Mouse (Mus musculus): Measurements from ENCODE around the gene 1700092M07Rik. TPM values are rescaled to one million over a fixed set of nuclear protein-coding genes. Genes with fewer than 3 reads are reported as not detected.

The 1700092M07Rik gene
- 0.81 and 1.3 TPM in 2 replicates for polyA plus RNA-seq (2015; fragmentation: Nextera tagmentation; extraction: Ambion mirVana)

DNA sequence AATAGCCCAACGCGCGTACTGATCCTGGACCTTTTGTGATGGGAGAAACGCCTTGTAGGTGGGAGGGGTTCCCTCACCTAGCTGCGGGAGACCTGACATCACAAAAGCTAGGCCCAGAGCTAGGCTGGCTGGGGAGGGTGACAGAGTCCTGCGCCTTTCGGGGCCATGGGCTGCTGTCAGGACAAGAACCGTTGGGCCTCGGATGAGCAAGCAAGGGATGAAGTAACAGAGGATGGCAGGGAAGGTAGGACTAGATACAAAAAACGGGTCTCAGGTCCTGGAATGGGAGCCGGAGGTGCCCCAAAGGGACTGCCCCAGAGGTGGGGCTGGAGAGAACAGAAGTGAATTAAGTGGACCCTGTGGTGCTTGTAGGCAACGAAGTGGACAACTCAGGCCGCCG lies at the start of gene 1700092M07Rik:
1700092M07Rik (plus strand) TSS at position 116 of the 400 bp plus-strand sequence.
- Histone ChIP-seq H3K4me2 (peak within 1 kb of the TSS; percentile 84), H3K27ac (peak within 1 kb of the TSS; percentile 89), H3K9me3 (replicated peaks) (no peaks in the 10 kb centered on the region), H3K27me3 (no peaks in the 10 kb centered on the region), H3K4me3 (replicated peaks) (peak within 1 kb of the TSS; percentile 72), H3K4me1 (replicated peaks) (peaks cover 50% of the 10 kb centered on the region), H3K36me3 (peaks cover 69% of the 10 kb centered on the region), H3K9ac (peak within 1 kb of the TSS; percentile 84)
- WGBS (ENCODE audit: insufficient replicate concordance) = 74% methylated on average over 14 of the region's 14 CpGs
- ATAC-seq (ENCODE audit: low read depth) (no peak), DNase-seq (no peak)

DNA sequence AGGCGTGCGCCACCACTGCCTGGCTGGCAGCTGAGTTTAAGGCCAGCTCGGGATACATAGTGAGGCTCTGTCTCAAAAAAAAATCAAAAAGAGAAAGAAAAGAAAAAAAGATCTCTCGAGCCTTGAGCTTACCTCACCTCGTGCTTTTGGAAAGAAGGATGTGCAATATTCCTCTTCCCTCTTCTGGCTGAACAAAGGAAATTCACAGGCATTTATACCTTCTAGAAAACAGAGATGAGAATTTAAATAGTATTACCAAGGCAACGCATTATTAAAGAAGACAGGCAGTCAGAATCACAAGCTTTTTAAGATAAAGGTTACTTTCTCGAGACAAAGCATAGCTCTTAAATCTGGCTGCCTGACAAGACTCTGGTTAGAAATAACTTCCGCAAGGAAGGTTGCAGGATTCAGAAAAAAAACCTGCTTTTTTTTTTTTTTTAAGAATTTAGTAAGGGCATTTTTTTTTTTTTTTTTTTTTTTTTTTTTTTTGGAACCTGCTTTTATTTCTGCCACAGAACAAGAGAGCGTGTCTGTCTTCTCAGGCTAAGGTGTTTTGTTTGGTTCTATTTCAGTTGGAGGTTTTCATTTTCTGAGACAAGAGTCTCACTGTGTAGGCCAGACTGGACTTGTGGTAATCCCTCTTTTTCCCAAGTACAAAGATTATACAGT lies 48.5 kb upstream of the 1700092M07Rik start:
- Histone ChIP-seq H3K36me3 (no peaks in the 10 kb centered on the region), H3K4me2 (no peak overlapping the region), H3K27me3 (no peaks in the 10 kb centered on the region), H3K27ac (no peak overlapping the region), H3K9me3 (replicated peaks) (no peaks in the 10 kb centered on the region), H3K9ac (no peak overlapping the region), H3K4me1 (replicated peaks) (peaks cover 15% of the 10 kb centered on the region), H3K4me3 (replicated peaks) (no peak overlapping the region)
- DNase-seq (no peak), ATAC-seq (ENCODE audit: low read depth) (no peak)
- WGBS (ENCODE audit: insufficient replicate concordance) = 63% methylated on average over 9 of the region's 9 CpGs

DNA sequence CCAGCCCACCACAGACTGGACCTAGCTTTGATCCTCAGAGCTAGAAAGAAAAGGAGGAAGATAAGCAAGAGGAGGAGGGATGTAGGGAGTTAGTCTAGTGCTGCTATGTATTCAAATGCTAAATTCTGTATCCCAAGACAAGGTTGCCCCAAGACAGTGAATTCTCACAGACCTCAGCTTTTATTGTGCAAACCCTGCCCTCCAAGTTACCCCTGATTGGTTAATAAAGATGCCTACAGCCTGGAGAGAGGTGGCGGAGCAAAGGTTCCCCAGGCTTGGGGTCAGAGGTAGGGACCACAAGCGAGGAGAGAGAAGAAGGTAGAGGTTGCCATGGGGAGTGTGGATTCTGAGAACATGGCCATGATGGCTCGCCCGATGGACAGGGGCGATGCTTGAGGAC lies 47.8 kb upstream of the 1700092M07Rik start:
- Histone ChIP-seq H3K9ac (no peak overlapping the region), H3K4me2 (no peak overlapping the region), H3K9me3 (replicated peaks) (no peaks in the 10 kb centered on the region), H3K27me3 (no peaks in the 10 kb centered on the region), H3K4me3 (replicated peaks) (no peak overlapping the region), H3K4me1 (replicated peaks) (peaks cover 15% of the 10 kb centered on the region), H3K27ac (no peak overlapping the region), H3K36me3 (no peaks in the 10 kb centered on the region)
- DNase-seq (no peak), ATAC-seq (ENCODE audit: low read depth) (no peak)
- WGBS (ENCODE audit: insufficient replicate concordance) = 74% methylated on average over 5 of the region's 5 CpGs

GRCm38 (mm10) chr19:8695330-8695729 lies 45.2 kb upstream of the 1700092M07Rik start:
- H3K4me2 ChIP-seq = peak overlapping the region; percentile 46
- DNase-seq (peak; percentile 66), ATAC-seq (ENCODE audit: low read depth) (peak; percentile 92)

DNA sequence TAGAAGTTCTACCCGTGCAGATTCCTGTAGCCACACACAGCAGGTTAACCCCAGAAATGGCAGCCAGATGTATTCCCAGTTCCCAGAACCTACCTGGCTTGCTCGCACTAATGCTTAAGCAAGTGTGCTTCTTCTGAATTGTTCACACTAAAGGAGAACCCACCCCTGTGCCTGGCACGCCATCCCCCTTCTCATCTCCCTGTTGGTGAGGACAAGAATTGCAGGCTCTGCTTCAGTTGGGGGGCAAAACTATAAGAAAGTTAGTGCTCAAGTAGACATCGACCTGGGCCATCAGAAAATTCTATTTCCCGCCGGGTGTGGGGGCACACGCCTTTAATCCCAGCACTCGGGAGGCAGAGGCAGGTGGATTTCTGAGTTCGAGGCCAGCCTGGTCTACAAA lies 40.9 kb upstream of the 1700092M07Rik start:
- Histone ChIP-seq H3K4me2 (no peak overlapping the region), H3K4me3 (replicated peaks) (no peak overlapping the region), H3K36me3 (no peaks in the 10 kb centered on the region), H3K27me3 (no peaks in the 10 kb centered on the region), H3K4me1 (replicated peaks) (peaks cover 15% of the 10 kb centered on the region), H3K27ac (no peak overlapping the region), H3K9me3 (replicated peaks) (no peaks in the 10 kb centered on the region), H3K9ac (no peak overlapping the region)
- WGBS (ENCODE audit: insufficient replicate concordance) = 64% methylated on average over 9 of the region's 9 CpGs
- DNase-seq = no peak
- ATAC-seq (ENCODE audit: low read depth) = no peak

More at GRCm38 (mm10) chr19:8695330-8695729, 45.2 kb upstream of the 1700092M07Rik start:
- Histone ChIP-seq H3K36me3 (no peaks in the 10 kb centered on the region), H3K27ac (peak overlapping the region; percentile 39; the same call in 1 of the 2 replicates), H3K4me3 (replicated peaks) (0 out of 2 replicates have a peak overlapping the region, but pooled peaks have one; percentile 10), H3K9me3 (replicated peaks) (no peaks in the 10 kb centered on the region), H3K27me3 (no peaks in the 10 kb centered on the region), H3K4me1 (replicated peaks) (peaks cover 15% of the 10 kb centered on the region), H3K9ac (peak overlapping the region; percentile 39)
- WGBS (ENCODE audit: insufficient replicate concordance) = 27% methylated on average over 6 of the region's 6 CpGs

GRCm38 (mm10) chr19:8702458-8702857 lies 38.1 kb upstream of the 1700092M07Rik start:
- no peak overlapping the region for H3K4me2 ChIP-seq
- no peak overlapping the region for H3K9ac ChIP-seq
- H3K27me3 ChIP-seq = no peaks in the 10 kb centered on the region
- WGBS (ENCODE audit: insufficient replicate concordance) = 27% methylated on average over 3 of the region's 3 CpGs
- DNase-seq (no peak), ATAC-seq (ENCODE audit: low read depth) (no peak)
- peaks cover 12% of the 10 kb centered on the region for H3K4me1 ChIP-seq (replicated peaks)
- H3K27ac ChIP-seq = no peak overlapping the region
- H3K36me3 ChIP-seq = peaks cover 13% of the 10 kb centered on the region
- H3K4me3 ChIP-seq (replicated peaks) = no peak overlapping the region
- H3K9me3 ChIP-seq (replicated peaks) = no peaks in the 10 kb centered on the region

DNA sequence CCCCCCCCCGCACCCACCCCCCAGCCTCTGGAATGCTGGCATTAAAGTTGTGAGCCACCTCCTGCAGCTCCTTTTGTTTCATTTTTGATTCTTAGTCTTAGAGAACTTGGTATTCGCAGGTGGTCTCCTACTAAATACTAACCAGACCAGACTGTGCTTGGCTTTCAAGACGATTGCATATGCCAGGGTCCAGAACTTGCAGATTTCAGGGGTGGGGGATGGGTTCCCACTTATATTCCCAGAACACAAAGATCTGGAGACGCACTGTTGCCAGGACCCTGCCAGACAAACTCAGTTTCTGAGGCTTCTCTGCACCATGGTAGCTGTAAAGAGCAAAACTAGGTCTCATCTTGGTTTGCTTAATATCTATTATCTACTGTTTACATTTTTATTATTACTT lies 36.9 kb upstream of the 1700092M07Rik start:
- Histone ChIP-seq H3K36me3 (peaks cover 25% of the 10 kb centered on the region), H3K27ac (no peak overlapping the region), H3K4me1 (replicated peaks) (peaks cover 23% of the 10 kb centered on the region), H3K9ac (no peak overlapping the region), H3K4me3 (replicated peaks) (no peak overlapping the region), H3K27me3 (no peaks in the 10 kb centered on the region), H3K9me3 (replicated peaks) (no peaks in the 10 kb centered on the region), H3K4me2 (no peak overlapping the region)
- DNase-seq (no peak), ATAC-seq (ENCODE audit: low read depth) (no peak)
- WGBS (ENCODE audit: insufficient replicate concordance) = 81% methylated on average over 3 of the region's 4 CpGs

DNA sequence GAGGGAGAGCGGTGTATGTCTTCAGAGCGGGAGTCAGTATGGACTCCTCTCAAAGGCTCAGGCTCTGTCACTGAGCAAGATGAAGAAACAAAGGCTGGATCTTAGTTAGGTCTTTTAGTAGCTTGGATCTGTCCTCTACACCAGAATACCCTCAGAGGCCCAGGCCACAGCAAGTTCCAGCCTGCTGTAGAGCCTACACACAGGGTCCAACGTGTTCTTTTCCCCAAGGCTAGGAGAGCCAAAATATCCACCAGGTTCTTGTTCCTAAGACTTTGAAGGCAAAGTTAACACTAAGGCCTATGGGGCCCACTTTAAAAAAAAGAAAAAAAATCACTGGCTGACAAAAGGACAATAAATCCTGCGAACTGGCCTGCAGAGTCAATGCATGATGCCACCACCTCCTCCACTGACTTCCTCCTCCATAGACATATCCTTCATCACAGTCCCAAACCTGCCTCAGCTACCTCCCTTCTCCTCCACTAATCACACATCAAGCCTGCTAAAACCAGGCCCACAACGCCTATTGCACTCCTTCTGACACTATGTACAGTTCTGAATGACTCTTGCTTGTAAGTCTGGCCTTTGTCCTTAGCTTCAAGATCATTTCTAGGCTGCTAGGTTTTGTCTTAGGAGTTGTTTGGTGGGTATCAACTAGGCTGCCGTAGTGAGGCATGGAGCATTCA lies 35.4 kb upstream of the 1700092M07Rik start:
- H3K9me3 ChIP-seq (replicated peaks) = no peaks in the 10 kb centered on the region
- DNase-seq (no peak), ATAC-seq (ENCODE audit: low read depth) (no peak)
- H3K36me3 ChIP-seq = peaks cover 41% of the 10 kb centered on the region
- no peaks in the 10 kb centered on the region for H3K27me3 ChIP-seq
- H3K4me2 ChIP-seq = no peak overlapping the region
- H3K4me3 ChIP-seq (replicated peaks) = no peak overlapping the region
- peaks cover 39% of the 10 kb centered on the region for H3K4me1 ChIP-seq (replicated peaks)
- H3K27ac ChIP-seq = peak overlapping the region; percentile 56; the same call in 1 of the 2 replicates
- H3K9ac ChIP-seq = no peak overlapping the region
- 74% methylated on average over 6 of the region's 6 CpGs for WGBS (ENCODE audit: insufficient replicate concordance)

DNA sequence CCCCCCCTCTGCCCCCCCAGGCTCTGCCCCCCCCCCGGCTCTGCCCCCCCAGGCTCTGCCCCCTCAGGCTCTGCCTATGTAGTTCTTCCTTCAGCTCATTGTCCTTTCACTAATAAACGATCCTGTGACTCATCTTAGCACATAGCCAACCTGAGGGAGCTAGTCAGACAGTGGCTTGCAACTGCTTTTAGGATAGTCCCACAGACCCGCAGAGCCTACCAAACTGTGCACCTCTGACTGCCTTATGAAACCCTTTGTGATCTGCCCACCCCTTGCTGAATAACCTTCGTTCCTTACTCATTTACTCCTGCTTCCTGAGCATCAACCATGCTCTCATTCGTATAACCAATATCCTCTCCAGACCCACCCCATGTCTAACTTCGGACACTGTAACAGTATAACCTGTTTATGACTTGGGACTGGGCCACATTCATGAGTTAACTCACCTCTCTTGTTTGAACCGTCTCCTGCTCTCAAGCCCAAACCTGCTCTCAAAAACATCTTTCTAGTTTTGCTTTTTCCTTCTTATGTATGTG lies 34.3 kb upstream of the 1700092M07Rik start:
- no peak for ATAC-seq (ENCODE audit: low read depth)
- H3K4me3 ChIP-seq (replicated peaks) = no peak overlapping the region
- H3K36me3 ChIP-seq = peaks cover 51% of the 10 kb centered on the region
- peaks cover 49% of the 10 kb centered on the region for H3K4me1 ChIP-seq (replicated peaks)
- no peak overlapping the region for H3K4me2 ChIP-seq
- no peaks in the 10 kb centered on the region for H3K9me3 ChIP-seq (replicated peaks)
- DNase-seq = no peak
- 74% methylated on average over 7 of the region's 7 CpGs for WGBS (ENCODE audit: insufficient replicate concordance)
- H3K27me3 ChIP-seq = no peaks in the 10 kb centered on the region
- peak overlapping the region; percentile 65 for H3K27ac ChIP-seq
- no peak overlapping the region for H3K9ac ChIP-seq

DNA sequence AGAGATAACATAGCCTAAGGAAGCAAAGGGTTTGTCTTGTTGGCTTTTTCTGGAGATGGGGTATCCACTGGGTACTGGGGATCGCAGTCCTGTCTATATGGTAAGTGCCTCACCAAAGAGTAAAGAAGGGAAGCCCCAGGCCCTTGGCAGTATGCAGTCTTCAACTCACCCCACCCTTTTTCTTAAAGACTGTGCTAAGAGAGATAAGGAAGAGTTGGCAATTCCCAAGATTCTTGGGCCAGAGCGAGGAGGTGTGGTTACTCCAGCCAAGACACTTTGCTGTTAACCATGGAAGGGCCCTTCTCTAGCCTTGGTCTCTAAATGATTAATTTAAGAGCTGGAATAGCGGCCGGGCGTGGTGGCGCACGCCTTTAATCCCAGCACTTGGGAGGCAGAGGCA lies 33.6 kb upstream of the 1700092M07Rik start:
- 0 out of 2 replicates have a peak overlapping the region, but pooled peaks have one; percentile 3 for H3K4me2 ChIP-seq
- ATAC-seq (ENCODE audit: low read depth) = peak; percentile 77

GRCm38 (mm10) chr19:8708954-8709353 lies 31.6 kb upstream of the 1700092M07Rik start:
- WGBS (ENCODE audit: insufficient replicate concordance) = 83% methylated on average over 8 of the region's 8 CpGs
- H3K27ac ChIP-seq = peak overlapping the region; percentile 4; the same call in 1 of the 2 replicates
- 0 out of 2 replicates have a peak overlapping the region, but pooled peaks have one; percentile 2 for H3K9ac ChIP-seq
- 0 out of 2 replicates have a peak overlapping the region, but pooled peaks have one; percentile 4 for H3K4me3 ChIP-seq (replicated peaks)
- peak overlapping the region; percentile 89 for H3K4me2 ChIP-seq
- no peak for DNase-seq
- H3K27me3 ChIP-seq = no peaks in the 10 kb centered on the region
- H3K9me3 ChIP-seq (replicated peaks) = no peaks in the 10 kb centered on the region
- peaks cover 65% of the 10 kb centered on the region for H3K36me3 ChIP-seq
- ATAC-seq (ENCODE audit: low read depth) = no peak
- H3K4me1 ChIP-seq (replicated peaks) = peaks cover 61% of the 10 kb centered on the region

More for the DNA sequence above, 33.6 kb upstream of the 1700092M07Rik start:
- Histone ChIP-seq H3K9ac (no peak overlapping the region), H3K4me3 (replicated peaks) (no peak overlapping the region), H3K4me1 (replicated peaks) (peaks cover 57% of the 10 kb centered on the region), H3K36me3 (peaks cover 58% of the 10 kb centered on the region), H3K27ac (peak overlapping the region; percentile 65), H3K27me3 (no peaks in the 10 kb centered on the region), H3K9me3 (replicated peaks) (no peaks in the 10 kb centered on the region)
- no peak for DNase-seq
- 72% methylated on average over 7 of the region's 7 CpGs for WGBS (ENCODE audit: insufficient replicate concordance)

Measured in liver, embryonic 13.5 days (tissue).